Mouse (Mus musculus): ENCODE data around the gene Ssbp3. TPM values are rescaled to one million over a fixed set of nuclear protein-coding genes. Genes with fewer than 3 reads are reported as not detected.

The Ssbp3 gene
- polyA plus RNA-seq, 1 experiment, result not detected

GRCm38 (mm10) chr4:106958117-106958516 lies 47.6 kb downstream of the Ssbp3 start:
- WGBS, result 86% methylated on average over 2 of the region's 2 CpGs
- TF ChIP-seq CTCF (IDR thresholded peaks at IDR 0.05; ENCODE audit: insufficient read depth, low read depth, low read length) (no peak), POLR2A (IDR thresholded peaks at IDR 0.05; ENCODE audit: insufficient read depth, low read depth, low read length) (no peak)
- Histone ChIP-seq H3K27ac (ENCODE audit: insufficient read depth, low read depth, low read length) (no peak overlapping the region), H3K4me3 (ENCODE audit: insufficient read depth, low read depth, low read length) (no peak overlapping the region), H3K4me1 (ENCODE audit: control insufficient read depth, insufficient read depth, low read length) (peaks cover 35% of the 10 kb centered on the region)

GRCm38 (mm10) chr4:106958561-106958960 lies 48.1 kb downstream of the Ssbp3 start:
- Histone ChIP-seq H3K27ac (ENCODE audit: insufficient read depth, low read depth, low read length) (no peak overlapping the region), H3K4me3 (ENCODE audit: insufficient read depth, low read depth, low read length) (no peak overlapping the region), H3K4me1 (ENCODE audit: control insufficient read depth, insufficient read depth, low read length) (peaks cover 33% of the 10 kb centered on the region)
- 91% methylated on average over 3 of the region's 3 CpGs for WGBS
- TF ChIP-seq POLR2A (IDR thresholded peaks at IDR 0.05; ENCODE audit: insufficient read depth, low read depth, low read length) (no peak), CTCF (IDR thresholded peaks at IDR 0.05; ENCODE audit: insufficient read depth, low read depth, low read length) (no peak)

GRCm38 (mm10) chr4:106959506-106960302 lies 49.2 kb downstream of the Ssbp3 start:
- Histone ChIP-seq H3K4me3 (ENCODE audit: insufficient read depth, low read depth, low read length) (no peak overlapping the region), H3K27ac (ENCODE audit: insufficient read depth, low read depth, low read length) (0 out of 2 replicates have a peak overlapping the region, but pooled peaks have one; percentile 15), H3K4me1 (ENCODE audit: control insufficient read depth, insufficient read depth, low read length) (peaks cover 30% of the 10 kb centered on the region)
- 77% methylated on average over 12 of the region's 12 CpGs for WGBS
- TF ChIP-seq CTCF (IDR thresholded peaks at IDR 0.05; ENCODE audit: insufficient read depth, low read depth, low read length) (no peak), POLR2A (IDR thresholded peaks at IDR 0.05; ENCODE audit: insufficient read depth, low read depth, low read length) (no peak)

DNA sequence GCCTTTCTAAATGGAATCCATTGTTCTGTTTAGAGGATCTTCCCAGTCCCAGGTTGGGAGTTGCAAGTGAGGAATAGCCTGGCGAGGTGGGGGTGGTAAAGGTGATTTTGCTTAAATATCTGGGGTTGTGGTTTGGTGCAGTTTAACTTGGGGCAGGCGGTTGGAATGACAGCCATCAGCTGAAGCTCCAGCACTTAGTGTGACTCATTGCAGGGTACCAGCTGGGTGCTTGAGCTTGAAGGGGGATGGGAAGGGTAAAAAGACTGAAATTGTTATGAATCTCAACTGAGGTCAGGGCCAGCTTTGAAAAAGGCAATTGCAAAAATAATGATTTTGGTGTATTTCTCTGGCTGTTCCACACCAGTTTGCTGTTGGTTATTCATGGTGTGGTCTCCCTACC lies 50.0 kb downstream of the Ssbp3 start:
- TF ChIP-seq POLR2A (IDR thresholded peaks at IDR 0.05; ENCODE audit: insufficient read depth, low read depth, low read length), result no peak
- no peak for TF ChIP-seq CTCF (IDR thresholded peaks at IDR 0.05; ENCODE audit: insufficient read depth, low read depth, low read length)
- Histone ChIP-seq H3K4me1 (ENCODE audit: control insufficient read depth, insufficient read depth, low read length) (peaks cover 22% of the 10 kb centered on the region), H3K27ac (ENCODE audit: insufficient read depth, low read depth, low read length) (0 out of 2 replicates have a peak overlapping the region, but pooled peaks have one; percentile 15), H3K4me3 (ENCODE audit: insufficient read depth, low read depth, low read length) (no peak overlapping the region)
- 97% methylated on average over 2 of the region's 2 CpGs for WGBS

- Histone ChIP-seq H3K27ac (ENCODE audit: insufficient read depth, low read depth, low read length) (no peak overlapping the region), H3K4me1 (ENCODE audit: control insufficient read depth, insufficient read depth, low read length) (peaks cover 15% of the 10 kb centered on the region), H3K4me3 (ENCODE audit: insufficient read depth, low read depth, low read length) (no peak overlapping the region)
- WGBS, result 89% methylated on average over 1 of the region's 1 CpGs
- TF ChIP-seq POLR2A (IDR thresholded peaks at IDR 0.05; ENCODE audit: insufficient read depth, low read depth, low read length), result no peak
- no peak for TF ChIP-seq CTCF (IDR thresholded peaks at IDR 0.05; ENCODE audit: insufficient read depth, low read depth, low read length)
These were observed 50.8 kb downstream of the Ssbp3 start for GRCm38 (mm10) chr4:106961321-106961720.

DNA sequence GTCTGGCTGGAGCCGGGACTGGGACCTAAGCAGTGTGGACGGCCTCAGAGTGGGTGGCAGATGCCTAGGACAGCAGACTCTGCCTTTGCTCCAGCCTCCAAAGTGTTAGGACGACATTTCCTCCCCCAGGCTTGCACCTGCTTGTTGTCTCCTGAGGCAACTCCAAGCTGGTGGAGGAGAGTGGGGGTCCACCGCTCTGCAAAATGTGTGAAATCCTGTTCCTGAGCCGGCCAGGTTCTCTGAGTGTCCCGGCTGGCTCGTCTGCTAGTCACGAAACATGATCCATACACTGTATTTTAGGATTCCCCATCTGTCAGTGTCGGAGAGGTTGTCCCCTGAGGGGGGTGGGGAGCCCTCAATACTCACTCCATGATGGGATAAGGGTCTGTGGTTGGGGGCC lies 53.9 kb downstream of the Ssbp3 start:
- TF ChIP-seq CTCF (IDR thresholded peaks at IDR 0.05; ENCODE audit: insufficient read depth, low read depth, low read length) (no peak), POLR2A (IDR thresholded peaks at IDR 0.05; ENCODE audit: insufficient read depth, low read depth, low read length) (no peak)
- no peak overlapping the region for H3K4me3 ChIP-seq (ENCODE audit: insufficient read depth, low read depth, low read length)
- H3K4me1 ChIP-seq (ENCODE audit: control insufficient read depth, insufficient read depth, low read length), result peaks cover 8% of the 10 kb centered on the region; the same call in 1 of the 2 replicates
- WGBS, result 93% methylated on average over 9 of the region's 9 CpGs
- H3K27ac ChIP-seq (ENCODE audit: insufficient read depth, low read depth, low read length), result no peak overlapping the region

DNA sequence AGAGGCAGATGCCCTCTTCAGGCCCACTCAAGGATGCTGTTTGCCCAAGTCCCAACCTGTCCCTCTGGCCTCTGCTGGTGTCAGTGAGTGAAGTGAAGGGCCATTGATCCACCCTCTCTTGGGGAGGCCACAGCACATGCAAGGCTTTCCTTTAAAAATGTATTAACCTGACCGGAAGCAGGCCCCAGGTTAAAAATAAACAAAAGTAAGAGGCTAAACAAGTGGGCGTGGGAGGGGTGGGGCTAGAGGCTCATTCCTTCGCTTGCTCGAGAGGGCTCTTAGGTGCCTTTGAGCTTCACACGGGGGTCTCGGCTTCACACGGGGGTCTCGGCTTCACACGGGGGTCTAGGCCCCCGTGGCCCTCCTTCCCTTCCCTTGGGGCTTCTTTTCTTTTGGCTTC lies 54.5 kb downstream of the Ssbp3 start:
- TF ChIP-seq POLR2A (IDR thresholded peaks at IDR 0.05; ENCODE audit: insufficient read depth, low read depth, low read length) (no peak), CTCF (IDR thresholded peaks at IDR 0.05; ENCODE audit: insufficient read depth, low read depth, low read length) (no peak)
- H3K4me3 ChIP-seq (ENCODE audit: insufficient read depth, low read depth, low read length), result no peak overlapping the region
- H3K4me1 ChIP-seq (ENCODE audit: control insufficient read depth, insufficient read depth, low read length), result peaks cover 8% of the 10 kb centered on the region; the same call in 1 of the 2 replicates
- 71% methylated on average over 10 of the region's 10 CpGs for WGBS
- no peak overlapping the region for H3K27ac ChIP-seq (ENCODE audit: insufficient read depth, low read depth, low read length)

DNA sequence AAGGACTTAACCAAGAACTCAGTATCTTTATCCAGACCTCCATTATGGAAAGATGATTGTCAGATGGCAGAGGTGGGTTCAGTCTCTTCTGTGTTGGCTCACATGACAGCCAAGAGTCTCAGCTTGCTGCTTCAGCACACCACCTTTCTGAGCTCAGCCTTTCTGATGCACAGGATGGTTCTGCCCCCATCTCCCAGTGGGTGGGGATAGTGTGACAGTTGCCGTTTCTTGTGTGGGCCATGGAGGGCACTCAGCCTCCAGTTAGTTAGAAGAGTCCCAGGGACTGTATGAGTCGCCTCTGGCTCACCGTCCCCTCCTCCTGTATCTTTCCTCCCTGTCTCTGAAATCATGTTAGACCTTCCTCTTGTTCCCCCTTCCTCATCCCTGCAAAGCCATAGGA lies 55.9 kb downstream of the Ssbp3 start:
- TF ChIP-seq POLR2A (IDR thresholded peaks at IDR 0.05; ENCODE audit: insufficient read depth, low read depth, low read length) (no peak), CTCF (IDR thresholded peaks at IDR 0.05; ENCODE audit: insufficient read depth, low read depth, low read length) (no peak)
- H3K27ac ChIP-seq (ENCODE audit: insufficient read depth, low read depth, low read length), result no peak overlapping the region
- peaks cover 6% of the 10 kb centered on the region; the same call in 1 of the 2 replicates for H3K4me1 ChIP-seq (ENCODE audit: control insufficient read depth, insufficient read depth, low read length)
- no peak overlapping the region for H3K4me3 ChIP-seq (ENCODE audit: insufficient read depth, low read depth, low read length)
- 84% methylated on average over 3 of the region's 3 CpGs for WGBS

GRCm38 (mm10) chr4:106968910-106969309 lies 58.4 kb downstream of the Ssbp3 start:
- 76% methylated on average over 8 of the region's 8 CpGs for WGBS
- peaks cover 12% of the 10 kb centered on the region; the same call in 1 of the 2 replicates for H3K4me1 ChIP-seq (ENCODE audit: control insufficient read depth, insufficient read depth, low read length)
- H3K4me3 ChIP-seq (ENCODE audit: insufficient read depth, low read depth, low read length), result no peak overlapping the region
- no peak for TF ChIP-seq CTCF (IDR thresholded peaks at IDR 0.05; ENCODE audit: insufficient read depth, low read depth, low read length)
- TF ChIP-seq POLR2A (IDR thresholded peaks at IDR 0.05; ENCODE audit: insufficient read depth, low read depth, low read length), result no peak
- no peak overlapping the region for H3K27ac ChIP-seq (ENCODE audit: insufficient read depth, low read depth, low read length)
